Mouse (Mus musculus): ENCODE measurements around the gene Brap. TPM values are rescaled to one million over a fixed set of nuclear protein-coding genes. Genes with fewer than 3 reads are reported as not detected.

The Brap gene
- polyA plus RNA-seq, 1 experiment = not detected

DNA sequence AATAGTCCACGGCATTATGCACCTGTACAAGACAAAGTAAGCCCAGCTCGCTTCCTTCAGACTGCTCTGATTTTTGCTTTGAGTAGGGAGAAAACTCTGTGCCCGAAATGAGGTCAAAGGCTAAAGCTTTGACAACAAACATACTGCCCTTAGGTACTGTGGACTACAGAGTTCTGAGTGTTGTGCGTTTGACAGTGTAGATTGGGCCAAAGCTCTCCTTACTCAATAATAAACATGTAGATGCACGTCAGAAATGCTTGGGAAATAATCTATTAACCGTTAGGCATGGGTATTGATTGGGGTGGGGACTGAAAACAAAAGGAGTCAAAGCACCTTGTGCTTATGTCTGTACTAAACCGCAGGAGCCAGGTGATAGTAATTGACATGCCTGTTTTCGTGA lies 3.1 kb downstream of the Brap start:
- TF ChIP-seq POLR2A (IDR thresholded peaks at IDR 0.05; ENCODE audit: insufficient read depth, low read depth, low read length) (no peak), CTCF (IDR thresholded peaks at IDR 0.05; ENCODE audit: insufficient read depth, low read depth, low read length) (no peak)
- 87% methylated on average over 8 of the region's 8 CpGs for WGBS
- Histone ChIP-seq H3K4me1 (ENCODE audit: control insufficient read depth, insufficient read depth, low read length) (peaks cover 10% of the 10 kb centered on the region; the same call in 1 of the 2 replicates), H3K27ac (ENCODE audit: insufficient read depth, low read depth, low read length) (no peak overlapping the region), H3K4me3 (ENCODE audit: insufficient read depth, low read depth, low read length) (no peak overlapping the region)

DNA sequence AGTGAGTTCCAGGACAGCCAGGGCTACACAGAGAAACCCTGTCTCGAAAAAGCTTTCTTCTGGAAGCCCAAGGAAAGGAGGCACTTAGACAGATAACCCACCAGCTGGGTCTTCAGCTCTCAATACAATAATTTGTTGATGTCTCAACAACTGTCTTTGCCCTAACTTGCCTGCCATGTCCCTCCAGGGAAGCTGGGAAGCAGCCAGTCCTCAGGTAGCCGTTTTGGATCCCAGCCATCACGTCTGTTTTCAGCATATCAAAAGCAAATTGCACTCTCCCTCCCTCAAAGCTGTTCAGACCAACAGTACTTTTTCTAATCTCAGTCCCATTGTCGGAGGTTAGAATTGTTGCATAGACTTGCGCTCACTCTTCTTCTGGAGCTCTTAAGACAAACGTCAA lies 3.7 kb downstream of the Brap start:
- 90% methylated on average over 6 of the region's 6 CpGs for WGBS
- Histone ChIP-seq H3K27ac (ENCODE audit: insufficient read depth, low read depth, low read length) (no peak overlapping the region), H3K4me1 (ENCODE audit: control insufficient read depth, insufficient read depth, low read length) (peaks cover 10% of the 10 kb centered on the region; the same call in 1 of the 2 replicates), H3K4me3 (ENCODE audit: insufficient read depth, low read depth, low read length) (no peak overlapping the region)
- TF ChIP-seq POLR2A (IDR thresholded peaks at IDR 0.05; ENCODE audit: insufficient read depth, low read depth, low read length) (no peak), CTCF (IDR thresholded peaks at IDR 0.05; ENCODE audit: insufficient read depth, low read depth, low read length) (no peak)

DNA sequence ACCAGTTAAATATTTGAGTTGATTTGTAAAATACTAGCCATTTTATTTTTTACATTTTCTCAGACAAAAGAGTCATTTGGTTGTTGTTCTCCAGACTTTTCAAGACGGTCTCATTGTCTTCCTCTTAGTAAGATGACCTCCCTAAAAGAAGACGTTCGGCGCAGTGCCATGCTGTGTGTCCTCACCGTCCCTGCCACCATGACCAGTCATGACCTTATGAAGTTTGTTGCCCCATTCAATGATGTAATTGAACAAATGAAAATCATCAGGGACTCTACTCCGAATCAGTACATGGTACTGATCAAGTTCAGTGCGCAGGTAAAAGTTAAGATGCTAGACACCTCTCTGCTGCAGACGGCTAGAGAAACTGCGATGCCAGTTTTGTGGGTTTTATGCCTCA lies 4.6 kb downstream of the Brap start:
- Histone ChIP-seq H3K4me1 (ENCODE audit: control insufficient read depth, insufficient read depth, low read length) (peaks cover 10% of the 10 kb centered on the region; the same call in 1 of the 2 replicates), H3K4me3 (ENCODE audit: insufficient read depth, low read depth, low read length) (no peak overlapping the region), H3K27ac (ENCODE audit: insufficient read depth, low read depth, low read length) (no peak overlapping the region)
- WGBS = 96% methylated on average over 9 of the region's 9 CpGs
- TF ChIP-seq POLR2A (IDR thresholded peaks at IDR 0.05; ENCODE audit: insufficient read depth, low read depth, low read length) = no peak
- TF ChIP-seq CTCF (IDR thresholded peaks at IDR 0.05; ENCODE audit: insufficient read depth, low read depth, low read length) = no peak

DNA sequence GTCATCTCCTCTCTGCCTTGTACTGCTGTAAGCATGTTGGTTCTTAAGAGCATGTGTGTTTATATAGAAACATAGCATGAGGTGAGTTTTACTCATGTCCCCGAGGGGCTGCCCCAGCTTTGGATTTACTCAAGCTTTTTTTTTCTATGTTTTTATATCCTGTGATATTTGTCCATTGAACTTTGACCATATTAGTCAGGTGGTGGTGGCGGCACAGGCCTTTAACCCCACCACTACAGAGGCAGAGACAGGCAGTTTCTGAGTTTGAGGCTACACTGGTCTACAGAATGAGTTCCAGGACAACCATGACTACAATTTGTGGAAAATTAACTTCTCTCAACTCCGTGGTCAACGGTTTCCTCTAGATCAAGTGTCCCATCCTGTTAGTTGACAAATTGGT lies 6.7 kb downstream of the Brap start:
- Histone ChIP-seq H3K27ac (ENCODE audit: insufficient read depth, low read depth, low read length) (no peak overlapping the region), H3K4me1 (ENCODE audit: control insufficient read depth, insufficient read depth, low read length) (0 out of 2 replicates have a peak, but pooled peaks cover 2% of the 10 kb centered on the region), H3K4me3 (ENCODE audit: insufficient read depth, low read depth, low read length) (no peak overlapping the region)
- TF ChIP-seq CTCF (IDR thresholded peaks at IDR 0.05; ENCODE audit: insufficient read depth, low read depth, low read length) = no peak
- TF ChIP-seq POLR2A (IDR thresholded peaks at IDR 0.05; ENCODE audit: insufficient read depth, low read depth, low read length) = no peak
- WGBS = 89% methylated on average over 4 of the region's 4 CpGs

DNA sequence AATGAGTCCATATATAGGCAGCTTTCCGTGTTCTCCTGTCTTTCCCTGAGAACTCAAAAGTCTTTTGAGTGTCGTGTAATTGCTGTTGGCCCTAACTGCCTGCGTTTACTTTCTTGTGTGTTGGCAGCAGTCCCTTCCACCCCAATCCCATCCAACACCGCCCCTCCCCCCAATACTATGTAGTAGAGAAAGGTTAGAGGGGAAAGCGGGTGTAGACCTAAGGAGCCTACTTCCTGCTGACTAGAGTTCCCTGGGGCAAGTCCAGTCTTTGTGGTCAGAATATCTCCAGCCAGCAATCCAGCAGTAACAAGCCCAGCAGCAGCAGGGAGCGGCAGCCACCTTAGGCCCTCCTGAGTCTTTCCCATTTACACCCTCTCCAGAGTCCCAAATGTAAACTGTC lies 8.0 kb downstream of the Brap start:
- TF ChIP-seq CTCF (IDR thresholded peaks at IDR 0.05; ENCODE audit: insufficient read depth, low read depth, low read length) = no peak
- no peak for TF ChIP-seq POLR2A (IDR thresholded peaks at IDR 0.05; ENCODE audit: insufficient read depth, low read depth, low read length)
- WGBS = 50% methylated on average over 6 of the region's 6 CpGs
- Histone ChIP-seq H3K4me1 (ENCODE audit: control insufficient read depth, insufficient read depth, low read length) (no peaks in the 10 kb centered on the region), H3K27ac (ENCODE audit: insufficient read depth, low read depth, low read length) (no peak overlapping the region), H3K4me3 (ENCODE audit: insufficient read depth, low read depth, low read length) (no peak overlapping the region)

DNA sequence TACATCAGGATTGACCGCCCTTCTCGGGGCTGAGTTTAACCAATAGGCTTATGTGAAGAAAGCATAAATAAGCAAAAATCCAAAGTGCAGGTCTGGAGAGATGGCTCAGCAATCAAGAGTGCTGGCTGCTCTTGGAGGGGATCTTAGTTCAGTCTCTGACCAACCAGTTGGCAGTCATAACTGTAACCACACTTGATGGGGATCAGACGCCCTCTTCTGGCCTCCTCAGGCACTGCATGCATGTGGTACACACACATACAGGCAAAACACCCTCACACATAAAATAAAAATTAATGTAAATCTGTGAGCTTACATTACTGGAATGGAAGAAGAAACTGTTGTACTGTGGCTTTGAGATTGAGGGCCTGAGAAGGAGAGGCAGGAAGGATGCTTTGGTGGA lies 10.0 kb downstream of the Brap start:
- Histone ChIP-seq H3K4me1 (ENCODE audit: control insufficient read depth, insufficient read depth, low read length) (no peaks in the 10 kb centered on the region), H3K4me3 (ENCODE audit: insufficient read depth, low read depth, low read length) (no peak overlapping the region), H3K27ac (ENCODE audit: insufficient read depth, low read depth, low read length) (no peak overlapping the region)
- WGBS = 87% methylated on average over 3 of the region's 3 CpGs
- TF ChIP-seq CTCF (IDR thresholded peaks at IDR 0.05; ENCODE audit: insufficient read depth, low read depth, low read length) (no peak), POLR2A (IDR thresholded peaks at IDR 0.05; ENCODE audit: insufficient read depth, low read depth, low read length) (no peak)

DNA sequence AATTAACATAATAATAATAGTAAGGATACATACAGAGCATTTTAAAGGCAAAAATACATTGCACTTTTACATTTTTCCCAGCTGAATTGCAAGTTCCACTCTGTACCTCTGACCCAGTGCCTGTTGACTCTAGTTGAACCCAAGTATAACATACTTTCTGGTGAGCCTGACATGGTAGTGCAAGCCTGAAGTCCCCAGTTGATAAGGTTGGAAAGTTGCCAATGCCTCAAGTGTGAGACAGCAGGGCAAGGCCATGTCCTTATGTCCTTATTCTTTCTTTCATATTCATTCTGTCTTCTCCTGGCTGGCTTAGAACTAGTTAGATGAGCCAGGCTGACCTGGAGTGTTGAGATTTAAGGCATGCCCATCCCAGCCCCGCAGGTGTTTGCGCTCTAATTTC lies 21.9 kb downstream of the Brap start:
- Histone ChIP-seq H3K4me3 (ENCODE audit: insufficient read depth, low read depth, low read length) (no peak overlapping the region), H3K4me1 (ENCODE audit: control insufficient read depth, insufficient read depth, low read length) (peaks cover 11% of the 10 kb centered on the region; the same call in 1 of the 2 replicates), H3K27ac (ENCODE audit: insufficient read depth, low read depth, low read length) (no peak overlapping the region)
- TF ChIP-seq CTCF (IDR thresholded peaks at IDR 0.05; ENCODE audit: insufficient read depth, low read depth, low read length) (no peak), POLR2A (IDR thresholded peaks at IDR 0.05; ENCODE audit: insufficient read depth, low read depth, low read length) (no peak)
- WGBS = 95% methylated on average over 2 of the region's 2 CpGs

DNA sequence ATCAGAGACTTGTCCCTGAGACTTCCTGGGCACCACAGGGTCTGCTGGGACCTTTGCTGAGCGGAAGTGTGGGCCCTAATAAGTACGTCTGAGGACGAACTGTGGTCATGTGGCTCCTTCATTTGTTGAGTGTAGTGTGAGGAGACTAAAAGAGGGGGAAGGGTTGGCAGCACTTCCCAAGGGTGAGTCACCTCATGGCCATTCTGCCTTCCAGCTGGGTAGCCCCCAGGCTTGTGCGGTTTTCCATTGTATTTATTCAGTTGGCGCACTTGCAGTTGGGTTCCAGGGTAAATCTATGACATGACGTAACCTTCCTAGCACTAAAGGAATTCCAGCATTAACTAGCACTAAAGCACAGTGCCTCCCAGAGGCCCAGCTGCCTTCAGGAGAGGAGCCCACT lies 25.1 kb downstream of the Brap start:
- Histone ChIP-seq H3K4me3 (ENCODE audit: insufficient read depth, low read depth, low read length) (no peak overlapping the region), H3K27ac (ENCODE audit: insufficient read depth, low read depth, low read length) (no peak overlapping the region), H3K4me1 (ENCODE audit: control insufficient read depth, insufficient read depth, low read length) (peaks cover 14% of the 10 kb centered on the region; the same call in 1 of the 2 replicates)
- TF ChIP-seq POLR2A (IDR thresholded peaks at IDR 0.05; ENCODE audit: insufficient read depth, low read depth, low read length) (no peak), CTCF (IDR thresholded peaks at IDR 0.05; ENCODE audit: insufficient read depth, low read depth, low read length) (no peak)
- 43% methylated on average over 6 of the region's 6 CpGs for WGBS

DNA sequence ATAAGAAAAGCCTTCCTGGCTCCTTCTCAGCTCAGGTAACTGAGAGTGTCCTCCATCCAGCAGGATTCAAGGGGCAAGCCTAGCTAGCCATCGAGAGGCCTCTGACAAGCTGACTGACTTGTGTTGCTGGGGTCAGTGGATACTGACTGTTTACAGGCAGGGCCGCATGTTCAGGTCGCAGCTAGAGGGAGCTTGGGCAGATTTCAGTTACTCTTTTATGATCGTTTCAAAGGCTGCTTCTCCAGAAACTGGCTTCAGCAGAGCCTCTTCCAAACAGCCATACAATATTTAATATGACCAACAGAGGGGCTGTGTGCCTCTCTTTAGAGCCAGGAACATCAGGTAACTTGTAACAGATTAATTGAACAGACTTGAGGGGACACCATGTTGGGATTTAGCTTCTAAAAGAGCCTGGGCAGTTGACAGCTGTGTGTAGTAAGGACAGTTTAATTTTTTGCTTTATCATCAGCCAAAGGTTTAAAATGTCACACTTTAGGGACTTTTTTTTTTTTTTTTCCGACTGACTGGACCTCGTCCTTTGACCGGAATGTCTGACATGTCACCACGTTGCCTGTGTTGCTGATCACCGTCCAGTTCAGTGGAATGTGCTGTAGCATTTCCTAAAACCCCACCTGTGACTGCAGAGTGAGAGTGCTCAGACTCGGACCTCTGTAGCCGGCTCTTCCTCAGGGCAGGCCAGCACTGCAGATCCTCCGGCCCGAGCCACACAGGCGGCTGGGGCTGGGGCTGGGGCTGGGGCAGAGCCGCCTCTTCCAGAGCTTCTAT lies 25.9 kb downstream of the Brap start:
- TF ChIP-seq POLR2A (IDR thresholded peaks at IDR 0.05; ENCODE audit: insufficient read depth, low read depth, low read length) (no peak), CTCF (IDR thresholded peaks at IDR 0.05; ENCODE audit: insufficient read depth, low read depth, low read length) (no peak)
- H3K27ac ChIP-seq (ENCODE audit: insufficient read depth, low read depth, low read length) = no peak overlapping the region
- 65% methylated on average over 15 of the region's 15 CpGs for WGBS

More for the DNA sequence above, 25.9 kb downstream of the Brap start:
- Histone ChIP-seq H3K4me1 (ENCODE audit: control insufficient read depth, insufficient read depth, low read length) (peaks cover 18% of the 10 kb centered on the region; the same call in 1 of the 2 replicates), H3K4me3 (ENCODE audit: insufficient read depth, low read depth, low read length) (no peak overlapping the region)
